Mouse (Mus musculus) midbrain, embryonic 16.5 days (tissue): ENCODE measurements around the gene Fgd2. TPM values are rescaled to one million over a fixed set of nuclear protein-coding genes. Genes with fewer than 3 reads are reported as not detected.
A peak's percentile ranks its signal among the peaks of the same experiment; 100 is the strongest.

Experiments
- ATAC-seq: fragments of 200-750 bp; cut with Nextera tagmentation; 2 replicates; pipeline ENCODE4 v1.8.0; 2017; ENCODE audit warnings: moderate TSS enrichment
- H3K27ac ChIP-seq: fragments of 300-500 bp; sonication (generic); 2 replicates; pipeline ENCODE4 v1.5.1; 2014; ENCODE audit warnings: mild to moderate bottlenecking, low read length, mixed read lengths
- H3K27me3 ChIP-seq: fragments of 300-500 bp; sonication (generic); 2 replicates; pipeline ENCODE4 v1.6.1; 2014; ENCODE audit warnings: low read depth, low read length, mixed read lengths; ENCODE audit not compliant: control insufficient read depth, insufficient read depth
- H3K36me3 ChIP-seq: fragments of 300-500 bp; sonication (generic); 2 replicates; pipeline ENCODE4 v1.6.1; 2014; ENCODE audit warnings: mild to moderate bottlenecking, low read length, moderate library complexity, mixed read lengths; ENCODE audit not compliant: control insufficient read depth, insufficient read depth
- H3K4me1 ChIP-seq: fragments of 300-500 bp; sonication (generic); 2 replicates; pipeline ENCODE4 v1.6.1; 2014; ENCODE audit warnings: mild to moderate bottlenecking, low read length, mixed read lengths; ENCODE audit not compliant: control insufficient read depth, insufficient read depth
- H3K4me2 ChIP-seq: fragments of 300-500 bp; sonication (generic); 2 replicates; pipeline ENCODE4 v1.6.1; 2014; ENCODE audit warnings: mild to moderate bottlenecking, low read length, mixed read lengths
- H3K4me3 ChIP-seq: fragments of 300-500 bp; sonication (generic); 2 replicates; pipeline ENCODE4 v1.5.1; 2014; ENCODE audit warnings: low read depth, mild to moderate bottlenecking, low read length, moderate library complexity, mixed read lengths
- H3K9ac ChIP-seq: fragments of 300-500 bp; sonication (generic); 2 replicates; pipeline ENCODE4 v1.6.1; 2014; ENCODE audit warnings: low read depth, low read length, mixed read lengths
- H3K9me3 ChIP-seq: fragments of 300-500 bp; sonication (generic); replicated peaks from 2 replicates; pipeline ENCODE4 v1.6.1; 2014; ENCODE audit warnings: mild to moderate bottlenecking, low read length, mixed read lengths; ENCODE audit not compliant: control insufficient read depth, poor library complexity, severe bottlenecking
- WGBS: fragments of 180-500 bp; shearing (Covaris S2); extraction: QIAGEN DNeasy Blood & Tissue Kit; methylation state at CpG from one replicate; pipeline ENCODE4 v1.1.7; 2014; 5-methylcytosine and 5-hydroxymethylcytosine counted together
- polyA plus RNA-seq: library from polyadenylated mRNA; unstranded; fragments of >200 nt; fragmentation: Nextera tagmentation; extraction: Ambion mirVana; gene quantifications from 2 replicates; pipeline ENCODE4 v1.2.1, GENCODE M21; 2015

The Fgd2 gene
- polyA plus RNA-seq, 1 experiment from 2014 or later, result 12.7 TPM

- H3K4me1 ChIP-seq, result peaks cover 15% of the 10 kb centered on the region; the same call in 1 of the 2 replicates
Observed at GRCm38 (mm10) chr17:29397480-29398433, 37.0 kb downstream of the Fgd2 start.

DNA sequence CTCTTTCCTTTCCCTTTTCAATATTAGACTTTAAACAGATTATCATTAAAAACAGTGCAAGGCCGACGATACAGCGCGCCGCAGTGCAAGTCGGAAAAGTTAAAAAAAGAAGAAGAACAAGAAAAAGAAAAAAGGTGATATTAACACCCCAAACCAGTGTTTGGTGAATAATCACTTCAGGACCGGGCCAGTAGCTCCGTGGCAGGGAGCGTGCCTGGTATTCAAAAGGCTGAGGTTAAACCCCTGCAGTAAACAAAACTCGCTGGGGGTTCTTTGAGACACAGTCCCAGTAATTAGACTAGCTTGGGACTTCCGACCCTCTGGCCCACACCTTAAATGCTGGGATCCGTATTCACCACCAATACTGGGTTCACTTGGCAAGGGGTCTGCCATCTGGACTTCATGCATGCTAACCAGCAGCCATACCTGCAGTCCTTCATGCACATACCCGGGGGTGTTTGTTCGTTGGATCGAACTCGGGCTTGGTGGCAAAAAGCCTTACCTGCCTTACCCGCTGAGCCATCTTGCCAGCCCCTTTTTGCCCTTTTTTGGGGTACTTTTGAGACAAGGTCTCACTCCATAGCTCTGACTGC, 37.8 kb downstream of the Fgd2 start:
- Histone ChIP-seq H3K9ac (peak overlapping the region; percentile 54), H3K36me3 (no peaks in the 10 kb centered on the region), H3K4me1 (peaks cover 15% of the 10 kb centered on the region; the same call in 1 of the 2 replicates), H3K27ac (no peak overlapping the region), H3K9me3 (no peaks in the 10 kb centered on the region), H3K4me3 (peak overlapping the region; percentile 18), H3K27me3 (no peaks in the 10 kb centered on the region), H3K4me2 (peak overlapping the region; percentile 57)
- no peak for ATAC-seq
- WGBS, result 9% methylated on average over 17 of the region's 17 CpGs

More at GRCm38 (mm10) chr17:29397480-29398433, 37.0 kb downstream of the Fgd2 start:
- H3K27me3 ChIP-seq, result no peaks in the 10 kb centered on the region
- 2% methylated on average over 27 of the region's 27 CpGs for WGBS
- H3K9me3 ChIP-seq, result no peaks in the 10 kb centered on the region
- H3K36me3 ChIP-seq, result no peaks in the 10 kb centered on the region
- H3K27ac ChIP-seq, result no peak overlapping the region
- peak overlapping the region; percentile 18 for H3K4me3 ChIP-seq
- peak overlapping the region; percentile 57 for H3K4me2 ChIP-seq
- ATAC-seq, result peak; percentile 38
- H3K9ac ChIP-seq, result peak overlapping the region; percentile 54

- no peak for ATAC-seq
- Histone ChIP-seq H3K4me3 (no peak overlapping the region), H3K4me1 (peaks cover 15% of the 10 kb centered on the region; the same call in 1 of the 2 replicates), H3K9ac (no peak overlapping the region), H3K27me3 (no peaks in the 10 kb centered on the region), H3K4me2 (no peak overlapping the region), H3K36me3 (no peaks in the 10 kb centered on the region), H3K27ac (no peak overlapping the region), H3K9me3 (no peaks in the 10 kb centered on the region)
- WGBS, result 49% methylated on average over 12 of the region's 14 CpGs
Observed at GRCm38 (mm10) chr17:29399241-29399910, 38.7 kb downstream of the Fgd2 start.

- Histone ChIP-seq H3K36me3 (no peaks in the 10 kb centered on the region), H3K9ac (no peak overlapping the region), H3K27ac (no peak overlapping the region), H3K9me3 (no peaks in the 10 kb centered on the region), H3K4me2 (no peak overlapping the region), H3K4me1 (peaks cover 15% of the 10 kb centered on the region; the same call in 1 of the 2 replicates), H3K27me3 (no peaks in the 10 kb centered on the region), H3K4me3 (no peak overlapping the region)
- 63% methylated on average over 5 of the region's 5 CpGs for WGBS
- no peak for ATAC-seq
Observed at GRCm38 (mm10) chr17:29400044-29400443, 39.3 kb downstream of the Fgd2 start.

- Histone ChIP-seq H3K27me3 (no peaks in the 10 kb centered on the region), H3K9me3 (no peaks in the 10 kb centered on the region), H3K27ac (no peak overlapping the region), H3K9ac (no peak overlapping the region), H3K4me3 (no peak overlapping the region), H3K36me3 (no peaks in the 10 kb centered on the region), H3K4me2 (no peak overlapping the region), H3K4me1 (peaks cover 15% of the 10 kb centered on the region; the same call in 1 of the 2 replicates)
- ATAC-seq, result no peak
- 67% methylated on average over 15 of the region's 15 CpGs for WGBS
Observed at GRCm38 (mm10) chr17:29401741-29402268, 41.1 kb downstream of the Fgd2 start.

- H3K4me3 ChIP-seq, result no peak overlapping the region
- no peaks in the 10 kb centered on the region for H3K36me3 ChIP-seq
- H3K9me3 ChIP-seq, result no peaks in the 10 kb centered on the region
- H3K27me3 ChIP-seq, result no peaks in the 10 kb centered on the region
- H3K27ac ChIP-seq, result no peak overlapping the region
- 89% methylated on average over 1 of the region's 1 CpGs for WGBS
- no peak for ATAC-seq
- no peak overlapping the region for H3K4me2 ChIP-seq
- no peak overlapping the region for H3K9ac ChIP-seq
- peaks cover 7% of the 10 kb centered on the region; the same call in 1 of the 2 replicates for H3K4me1 ChIP-seq
Observed at GRCm38 (mm10) chr17:29403179-29403578, 42.5 kb downstream of the Fgd2 start.

DNA sequence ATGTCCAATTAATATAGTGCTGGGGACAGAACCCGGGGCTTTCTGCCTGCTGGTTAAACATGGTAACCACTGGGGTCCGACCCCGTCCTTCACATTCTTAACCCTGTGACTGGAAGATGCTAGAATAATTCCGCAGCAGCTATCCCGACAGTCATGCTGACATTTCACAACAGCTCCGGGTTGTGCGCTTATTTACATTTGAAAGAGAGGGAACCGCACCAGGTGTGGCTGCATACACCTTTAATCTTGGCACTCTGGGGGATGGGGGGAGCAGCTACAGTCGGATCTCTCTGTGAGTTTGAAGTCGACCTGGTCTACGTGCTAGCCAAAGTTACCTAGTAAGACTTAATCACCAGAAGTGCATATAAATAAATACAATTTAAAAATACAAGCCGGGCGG, 44.8 kb downstream of the Fgd2 start:
- Histone ChIP-seq H3K9ac (no peak overlapping the region), H3K4me1 (no peaks in the 10 kb centered on the region), H3K27ac (no peak overlapping the region), H3K4me3 (no peak overlapping the region), H3K9me3 (no peaks in the 10 kb centered on the region), H3K4me2 (no peak overlapping the region), H3K36me3 (no peaks in the 10 kb centered on the region), H3K27me3 (no peaks in the 10 kb centered on the region)
- 47% methylated on average over 13 of the region's 13 CpGs for WGBS
- no peak for ATAC-seq

DNA sequence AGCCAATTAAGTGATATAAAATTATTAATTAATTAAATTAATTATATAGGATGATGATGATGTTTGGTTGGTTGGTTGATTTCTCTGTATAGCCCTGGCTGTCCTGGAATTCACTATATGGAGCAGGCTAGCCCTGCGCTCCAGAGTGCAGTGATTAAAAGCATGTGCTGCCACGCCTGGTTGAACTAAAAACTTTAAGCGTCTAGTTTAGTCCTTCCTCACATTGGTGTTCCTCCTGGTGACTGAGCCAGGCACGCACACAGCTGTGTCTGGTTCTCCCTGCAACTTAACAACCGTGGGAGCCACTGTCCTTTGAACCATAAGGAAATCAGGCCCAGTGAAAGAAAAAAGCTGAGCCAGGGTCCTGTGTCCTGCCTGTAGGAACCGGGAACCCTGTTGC, 45.4 kb downstream of the Fgd2 start:
- Histone ChIP-seq H3K4me2 (no peak overlapping the region), H3K27ac (no peak overlapping the region), H3K36me3 (no peaks in the 10 kb centered on the region), H3K27me3 (no peaks in the 10 kb centered on the region), H3K4me3 (no peak overlapping the region), H3K9ac (no peak overlapping the region), H3K4me1 (no peaks in the 10 kb centered on the region), H3K9me3 (no peaks in the 10 kb centered on the region)
- 44% methylated on average over 6 of the region's 6 CpGs for WGBS
- ATAC-seq, result no peak
